Mouse (Mus musculus) liver, embryonic 11.5 days (tissue): Measurements from ENCODE around the gene Pomt2. TPM values are rescaled to one million over a fixed set of nuclear protein-coding genes. Genes with fewer than 3 reads are reported as not detected.

Experiments used
- ATAC-seq: fragments of 200-750 bp; cut with Nextera tagmentation; replicated peaks from 2 replicates; pipeline ENCODE4 v1.8.0; 2017; ENCODE audit warnings: moderate number of reproducible peaks, mild to moderate bottlenecking, moderate TSS enrichment, moderate library complexity; ENCODE audit not compliant: low FRiP score
- DNase-seq: peaks from one replicate; pipeline ENCODE4 v3.0.0-alpha.2; 2017; ENCODE audit warnings: low spot score
- H3K27ac ChIP-seq: fragments of 300-500 bp; sonication (generic); 2 replicates; pipeline ENCODE4 v1.5.1; 2014; ENCODE audit warnings: mild to moderate bottlenecking, low read depth, low read length, control low read depth
- H3K27me3 ChIP-seq: fragments of 300-500 bp; sonication (generic); replicated peaks from 2 replicates; pipeline ENCODE4 v1.6.1; 2014; ENCODE audit warnings: low read length, mixed read lengths; ENCODE audit not compliant: control insufficient read depth, insufficient read depth
- H3K36me3 ChIP-seq: fragments of 300-500 bp; sonication (generic); 2 replicates; pipeline ENCODE4 v1.6.1; 2014; ENCODE audit warnings: mild to moderate bottlenecking, low read length, moderate library complexity, mixed read lengths; ENCODE audit not compliant: control insufficient read depth, insufficient read depth
- H3K4me1 ChIP-seq: fragments of 300-500 bp; sonication (generic); replicated peaks from 2 replicates; pipeline ENCODE4 v1.6.1; 2014; ENCODE audit warnings: low read length, mixed read lengths; ENCODE audit not compliant: control insufficient read depth, insufficient read depth
- H3K4me2 ChIP-seq: fragments of 300-500 bp; sonication (generic); 2 replicates; pipeline ENCODE4 v1.6.1; 2014; ENCODE audit warnings: mild to moderate bottlenecking, control low read depth, moderate library complexity
- H3K4me3 ChIP-seq: fragments of 300-500 bp; sonication (generic); 2 replicates; pipeline ENCODE4 v1.5.1; 2014; ENCODE audit warnings: low read depth, low read length, control low read depth
- H3K9ac ChIP-seq: fragments of 300-500 bp; sonication (generic); 2 replicates; pipeline ENCODE4 v1.6.1; 2014; ENCODE audit warnings: low read depth, low read length, control low read depth
- H3K9me3 ChIP-seq: fragments of 300-500 bp; sonication (generic); 2 replicates; pipeline ENCODE4 v1.6.1; 2016; ENCODE audit warnings: low read length, inconsistent platforms, mixed read lengths; ENCODE audit not compliant: control insufficient read depth
- WGBS: fragments of 180-500 bp; shearing (Covaris S2); extraction: QIAGEN DNeasy Blood & Tissue Kit; methylation state at CpG from one replicate; pipeline ENCODE4 v1.1.7; 2014; 5-methylcytosine and 5-hydroxymethylcytosine counted together
- polyA plus RNA-seq: library from polyadenylated mRNA; unstranded; fragments of >200 nt; fragmentation: Nextera tagmentation; extraction: Ambion mirVana; gene quantifications from 2 replicates; pipeline ENCODE4 v1.2.1, GENCODE M21; 2014

The Pomt2 gene
- polyA plus RNA-seq, 1 experiment from 2014 or later, result 11.0 TPM

GRCm38 (mm10) chr12:87089255-87089654, 58.5 kb downstream of the Pomt2 start:
- H3K27me3 ChIP-seq, result no peaks in the 10 kb centered on the region
- no peak for ATAC-seq

GRCm38 (mm10) chr12:87088331-87088730, 59.4 kb downstream of the Pomt2 start:
- no peak overlapping the region for H3K9ac ChIP-seq
- H3K27ac ChIP-seq, result no peak overlapping the region
- ATAC-seq, result no peak
- H3K9me3 ChIP-seq, result no peaks in the 10 kb centered on the region
- H3K36me3 ChIP-seq, result no peaks in the 10 kb centered on the region
- no peak overlapping the region for H3K4me3 ChIP-seq
- H3K27me3 ChIP-seq, result no peaks in the 10 kb centered on the region
- 36% methylated on average over 4 of the region's 4 CpGs for WGBS
- H3K4me1 ChIP-seq, result 0 out of 2 replicates have a peak, but pooled peaks cover 2% of the 10 kb centered on the region
- DNase-seq, result no peak
- H3K4me2 ChIP-seq, result no peak overlapping the region

More at GRCm38 (mm10) chr12:87089255-87089654, 58.5 kb downstream of the Pomt2 start:
- Histone ChIP-seq H3K4me1 (0 out of 2 replicates have a peak, but pooled peaks cover 2% of the 10 kb centered on the region), H3K4me3 (no peak overlapping the region), H3K9ac (no peak overlapping the region), H3K4me2 (no peak overlapping the region), H3K9me3 (no peaks in the 10 kb centered on the region), H3K36me3 (no peaks in the 10 kb centered on the region), H3K27ac (no peak overlapping the region)
- DNase-seq, result no peak
- 61% methylated on average over 4 of the region's 4 CpGs for WGBS

- Histone ChIP-seq H3K4me1 (0 out of 2 replicates have a peak, but pooled peaks cover 2% of the 10 kb centered on the region), H3K9ac (no peak overlapping the region), H3K4me2 (no peak overlapping the region), H3K27me3 (no peaks in the 10 kb centered on the region), H3K36me3 (no peaks in the 10 kb centered on the region), H3K27ac (no peak overlapping the region), H3K4me3 (no peak overlapping the region), H3K9me3 (no peaks in the 10 kb centered on the region)
- WGBS, result 60% methylated on average over 7 of the region's 7 CpGs
- ATAC-seq (no peak), DNase-seq (no peak)
These were observed 60.5 kb downstream of the Pomt2 start for GRCm38 (mm10) chr12:87087236-87087635.

DNA sequence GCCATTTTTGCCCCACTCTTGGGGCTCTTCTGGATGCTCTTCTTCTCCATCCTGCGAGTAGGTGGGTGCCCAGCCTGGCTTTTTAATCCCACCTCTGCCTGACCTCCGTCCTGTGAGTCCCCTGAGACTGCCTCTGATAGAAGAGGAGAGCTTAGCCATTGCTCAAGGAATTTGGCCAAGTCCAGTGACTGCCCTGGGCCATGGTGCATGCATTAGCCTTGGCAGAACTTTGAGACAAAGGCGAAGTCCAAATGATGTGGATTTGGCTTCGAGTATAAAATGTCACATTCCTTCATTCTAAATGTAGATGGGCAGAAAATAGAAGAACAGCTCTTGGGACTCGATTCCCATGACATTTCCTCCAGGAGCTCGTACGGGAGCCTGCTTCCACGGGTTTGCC, 65.0 kb downstream of the Pomt2 start:
- no peaks in the 10 kb centered on the region for H3K27me3 ChIP-seq
- 74% methylated on average over 8 of the region's 8 CpGs for WGBS
- no peaks in the 10 kb centered on the region for H3K36me3 ChIP-seq
- H3K9me3 ChIP-seq, result no peaks in the 10 kb centered on the region
- no peak overlapping the region for H3K27ac ChIP-seq
- H3K4me1 ChIP-seq, result no peaks in the 10 kb centered on the region
- no peak overlapping the region for H3K4me2 ChIP-seq
- ATAC-seq (no peak), DNase-seq (no peak)
- no peak overlapping the region for H3K9ac ChIP-seq
- H3K4me3 ChIP-seq, result no peak overlapping the region

GRCm38 (mm10) chr12:87076610-87077009, 71.2 kb downstream of the Pomt2 start:
- H3K9ac ChIP-seq, result no peak overlapping the region
- WGBS, result 78% methylated on average over 2 of the region's 2 CpGs
- H3K4me2 ChIP-seq, result no peak overlapping the region
- H3K36me3 ChIP-seq, result no peaks in the 10 kb centered on the region
- no peaks in the 10 kb centered on the region for H3K9me3 ChIP-seq
- ATAC-seq, result no peak
- H3K4me1 ChIP-seq, result no peaks in the 10 kb centered on the region
- H3K27me3 ChIP-seq, result no peaks in the 10 kb centered on the region
- no peak for DNase-seq
- H3K27ac ChIP-seq, result no peak overlapping the region
- no peak overlapping the region for H3K4me3 ChIP-seq

DNA sequence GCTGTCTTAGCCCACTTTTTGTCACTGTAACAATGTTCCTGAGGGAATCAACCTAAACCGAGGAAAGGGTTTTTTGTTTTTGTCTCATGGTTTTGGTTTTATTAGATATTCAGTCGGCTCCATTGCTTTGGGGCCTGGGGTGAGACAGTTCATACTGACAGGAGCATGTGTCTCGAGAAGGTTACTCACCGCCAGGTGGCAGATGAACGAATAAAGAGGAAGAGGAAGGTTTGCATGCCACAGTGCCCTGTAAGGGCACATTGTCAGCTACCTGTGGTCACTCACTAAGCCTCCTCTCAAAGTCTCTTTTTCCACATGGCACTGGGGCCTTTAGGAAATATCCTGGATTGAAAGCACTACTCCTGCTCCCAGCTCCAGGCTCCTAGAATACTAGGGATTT, 77.2 kb downstream of the Pomt2 start:
- Histone ChIP-seq H3K27me3 (no peaks in the 10 kb centered on the region), H3K27ac (no peak overlapping the region), H3K36me3 (no peaks in the 10 kb centered on the region), H3K4me1 (no peaks in the 10 kb centered on the region), H3K4me2 (no peak overlapping the region), H3K9ac (no peak overlapping the region), H3K4me3 (no peak overlapping the region), H3K9me3 (no peaks in the 10 kb centered on the region)
- ATAC-seq, result no peak
- DNase-seq, result no peak
- WGBS, result 63% methylated on average over 5 of the region's 5 CpGs

GRCm38 (mm10) chr12:87066429-87066828, 81.3 kb downstream of the Pomt2 start:
- H3K4me1 ChIP-seq, result no peaks in the 10 kb centered on the region
- DNase-seq (no peak), ATAC-seq (no peak)
- H3K27ac ChIP-seq, result no peak overlapping the region
- no peaks in the 10 kb centered on the region for H3K9me3 ChIP-seq
- no peaks in the 10 kb centered on the region for H3K36me3 ChIP-seq
- WGBS, result 83% methylated on average over 5 of the region's 5 CpGs
- no peak overlapping the region for H3K9ac ChIP-seq
- no peak overlapping the region for H3K4me3 ChIP-seq
- H3K27me3 ChIP-seq, result no peaks in the 10 kb centered on the region
- H3K4me2 ChIP-seq, result no peak overlapping the region

DNA sequence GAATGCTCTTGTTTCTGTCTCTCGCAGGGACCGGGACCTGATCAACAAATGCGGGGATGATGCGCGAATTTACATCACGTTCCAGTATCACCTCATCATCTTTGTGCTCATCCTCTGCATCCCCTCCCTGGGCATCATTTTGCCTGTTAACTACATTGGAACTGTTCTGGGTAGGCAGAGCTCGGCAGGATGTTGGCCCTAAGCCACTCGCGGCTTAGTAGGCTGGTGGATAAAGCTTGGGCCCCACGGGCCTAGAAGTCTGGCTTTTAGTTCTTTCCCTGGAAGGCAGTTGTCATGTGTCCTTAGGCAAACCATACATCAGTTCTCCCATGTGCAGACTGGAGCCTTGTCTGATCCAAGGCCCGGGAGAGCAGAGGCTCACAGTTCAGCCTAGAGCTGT, 82.3 kb downstream of the Pomt2 start:
- Histone ChIP-seq H3K27me3 (no peaks in the 10 kb centered on the region), H3K4me1 (no peaks in the 10 kb centered on the region), H3K9ac (no peak overlapping the region), H3K27ac (no peak overlapping the region), H3K36me3 (no peaks in the 10 kb centered on the region), H3K9me3 (no peaks in the 10 kb centered on the region), H3K4me2 (no peak overlapping the region), H3K4me3 (no peak overlapping the region)
- ATAC-seq (no peak), DNase-seq (no peak)
- WGBS, result 84% methylated on average over 11 of the region's 11 CpGs

DNA sequence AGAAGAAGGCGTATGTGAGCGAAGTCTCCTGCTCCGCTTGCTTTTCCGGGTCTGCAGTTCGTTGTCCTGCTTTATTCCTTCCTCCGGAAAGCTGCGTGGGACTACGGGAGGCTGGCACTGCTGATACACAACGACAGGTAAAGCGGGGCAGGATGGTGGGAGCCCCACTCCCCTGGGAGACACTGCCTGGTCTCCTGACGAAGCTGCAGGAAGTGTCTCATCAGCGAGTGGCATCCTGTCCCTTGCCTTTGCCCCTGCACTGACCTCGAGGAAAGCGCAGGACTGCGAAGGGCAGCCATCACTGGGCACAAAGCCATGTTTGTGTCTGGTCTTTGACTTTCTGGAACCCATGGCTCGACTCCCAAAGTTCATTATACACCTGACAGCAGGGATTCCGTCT, 90.7 kb downstream of the Pomt2 start:
- Histone ChIP-seq H3K9me3 (no peaks in the 10 kb centered on the region), H3K9ac (no peak overlapping the region), H3K27ac (no peak overlapping the region), H3K4me3 (no peak overlapping the region), H3K27me3 (peaks cover 13% of the 10 kb centered on the region; the same call in 1 of the 2 replicates), H3K4me2 (no peak overlapping the region), H3K4me1 (no peaks in the 10 kb centered on the region), H3K36me3 (no peaks in the 10 kb centered on the region)
- ATAC-seq (no peak), DNase-seq (no peak)
- WGBS, result 64% methylated on average over 17 of the region's 17 CpGs
